Mouse (Mus musculus) embryonic fibroblast, embryonic 13.5 days (primary cell): ENCODE measurements around the gene Gm15737.

ENCODE experiments used
- CTCF ChIP-seq: IDR thresholded peaks from 2 replicates; pipeline ENCODE4 v1.5.1; 2011; ENCODE audit warnings: mild to moderate bottlenecking, control low read depth, low read length, moderate library complexity, borderline replicate concordance; ENCODE audit not compliant: insufficient read depth
- POLR2A ChIP-seq: IDR thresholded peaks from 2 replicates; pipeline ENCODE4 v1.6.1; 2011; ENCODE audit warnings: low read depth, mild to moderate bottlenecking, control low read depth, low read length, moderate library complexity

- TF ChIP-seq POLR2A = no peak
- no peak for TF ChIP-seq CTCF
Observed at GRCm38 (mm10) chr6:92862599-92862998, 6.6 kb upstream of the Gm15737 start.
